Mouse (Mus musculus) embryo, embryonic 9.5 days (tissue): ENCODE measurements around the gene Smarca1.

Experiments
- DNase-seq: peaks from one replicate; pipeline ENCODE4 v3.0.0-alpha.2; 2017; ENCODE audit errors: extremely low spot score

The Smarca1 gene

DNA sequence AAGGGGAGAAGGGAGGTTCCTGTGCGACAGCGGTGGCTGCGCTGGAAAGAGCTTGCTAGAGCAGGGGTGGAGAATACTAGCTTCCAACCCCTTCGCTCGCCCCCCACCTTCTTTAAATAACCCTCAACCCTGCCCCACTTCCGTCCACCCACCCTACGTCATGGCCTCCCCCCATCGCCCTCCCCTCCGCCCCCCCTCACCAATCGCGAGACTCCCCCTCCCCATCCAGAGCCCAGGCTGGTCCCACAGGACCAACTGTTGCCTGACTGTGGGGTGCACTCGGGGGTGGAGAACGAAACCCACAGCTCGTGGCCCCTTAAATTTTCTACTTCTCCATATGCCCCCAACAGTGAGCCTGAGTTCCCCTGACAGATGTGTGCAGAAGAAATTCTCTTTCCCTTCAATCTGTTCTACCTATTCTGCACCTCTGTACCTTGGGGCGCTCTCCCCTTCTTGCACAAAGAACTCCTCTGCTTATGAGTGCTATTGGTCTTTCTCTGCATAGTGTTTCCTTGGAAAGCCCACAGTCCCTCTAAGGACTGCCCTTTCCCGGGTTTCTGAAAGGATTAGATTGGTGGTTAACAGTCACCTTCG lies at the start of gene Smarca1:
Gene Smarca1 (minus strand): TSS at position 544 of the 594 bp plus-strand sequence.
- no peak for DNase-seq

DNA sequence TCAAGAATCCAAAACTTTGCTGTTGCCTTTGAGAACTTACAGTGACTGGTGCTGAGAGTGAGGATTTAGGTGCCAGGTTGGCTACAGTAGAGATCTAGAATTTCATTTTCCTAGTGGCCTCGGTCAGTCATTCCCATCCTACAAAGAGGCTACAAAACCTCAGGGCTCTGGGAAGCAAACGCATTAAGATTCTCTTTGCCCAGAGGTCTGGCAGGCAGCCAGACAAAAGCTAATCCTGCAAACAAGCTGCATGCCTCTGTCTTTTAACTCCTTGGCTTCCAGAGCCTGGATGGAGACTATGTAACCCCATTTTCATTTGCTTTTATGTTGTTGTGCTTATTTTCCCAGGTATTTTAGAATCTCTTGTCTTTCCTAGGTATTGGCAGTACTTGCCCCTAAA lies 45.0 kb upstream of the Smarca1 start:
- no peak for DNase-seq

DNA sequence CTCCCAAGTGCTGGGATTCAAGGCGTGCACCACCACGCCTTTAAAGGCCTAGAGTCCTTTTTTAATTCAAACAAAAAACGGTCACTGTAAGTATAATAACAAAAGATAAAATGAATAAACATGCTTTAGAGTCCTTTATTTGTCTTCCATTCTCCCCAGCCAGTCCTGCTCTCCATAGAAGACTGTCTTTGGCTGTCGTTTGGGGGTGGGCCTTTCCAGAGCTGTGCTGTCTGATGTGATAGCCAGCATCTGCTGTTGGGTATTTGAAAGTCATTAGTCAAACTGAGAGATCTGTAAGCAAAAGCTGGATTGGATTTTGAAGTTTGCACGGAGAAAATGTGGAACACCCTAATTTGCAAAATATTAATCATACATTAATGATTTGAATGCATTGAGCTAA lies 44.1 kb upstream of the Smarca1 start:
- DNase-seq = no peak

DNA sequence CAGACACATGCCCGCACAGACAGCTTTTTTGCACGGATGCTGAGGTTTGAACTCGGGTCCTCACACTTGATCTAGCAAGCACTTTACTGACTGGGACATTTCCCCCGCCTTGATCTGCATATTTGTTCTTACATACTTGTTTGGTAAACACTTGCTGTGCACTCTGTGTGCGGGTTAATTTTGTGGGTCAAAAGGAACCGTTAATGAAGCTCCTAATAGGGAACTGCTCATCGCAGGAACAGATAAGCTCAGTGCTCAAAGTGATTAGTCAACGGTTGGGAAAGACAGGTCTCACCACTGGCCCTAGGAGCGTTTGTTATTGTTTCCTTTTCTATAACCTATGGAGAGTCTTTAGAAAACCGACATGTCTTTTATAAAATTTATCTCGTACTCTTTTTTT lies 41.6 kb upstream of the Smarca1 start:
- no peak for DNase-seq

DNA sequence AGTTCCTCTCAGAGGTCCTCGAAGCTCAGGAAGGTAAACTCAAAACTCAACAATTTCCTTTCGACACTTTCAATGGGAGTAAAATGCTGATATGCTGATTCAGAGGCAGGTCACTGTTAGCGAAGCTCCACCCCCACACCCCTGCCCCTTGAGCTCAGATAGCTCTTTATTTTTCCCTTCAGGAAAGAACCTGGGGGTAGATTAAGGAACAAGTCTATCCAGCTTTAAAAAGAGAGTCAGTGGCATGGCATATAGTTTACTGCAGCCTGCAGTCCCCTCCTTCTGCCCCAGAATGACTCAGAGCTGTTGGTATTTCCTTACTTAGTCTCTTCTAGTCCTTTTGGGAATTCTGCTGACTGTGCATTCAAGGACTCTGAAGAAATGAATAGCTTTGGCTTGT lies 37.7 kb upstream of the Smarca1 start:
- no peak for DNase-seq

DNA sequence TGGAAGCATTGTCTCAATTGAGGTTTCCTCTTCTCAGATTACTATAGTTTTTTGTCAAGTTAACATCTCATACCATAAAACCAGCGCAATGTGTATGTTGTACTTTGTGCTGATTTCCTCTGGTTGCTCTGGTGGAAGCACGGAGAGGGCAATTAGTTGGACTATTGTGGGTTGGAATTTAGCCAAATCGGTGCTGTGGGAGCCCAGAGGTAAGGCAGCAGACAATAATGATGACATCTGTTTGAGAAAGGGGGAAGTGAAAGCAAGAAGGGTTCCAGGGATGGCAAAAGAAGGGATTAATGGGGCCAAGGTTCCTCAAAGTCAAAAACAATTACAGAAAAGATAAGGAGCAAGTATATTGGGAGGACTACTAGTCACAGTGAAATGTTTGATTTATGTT lies 35.2 kb upstream of the Smarca1 start:
- DNase-seq = no peak

DNA sequence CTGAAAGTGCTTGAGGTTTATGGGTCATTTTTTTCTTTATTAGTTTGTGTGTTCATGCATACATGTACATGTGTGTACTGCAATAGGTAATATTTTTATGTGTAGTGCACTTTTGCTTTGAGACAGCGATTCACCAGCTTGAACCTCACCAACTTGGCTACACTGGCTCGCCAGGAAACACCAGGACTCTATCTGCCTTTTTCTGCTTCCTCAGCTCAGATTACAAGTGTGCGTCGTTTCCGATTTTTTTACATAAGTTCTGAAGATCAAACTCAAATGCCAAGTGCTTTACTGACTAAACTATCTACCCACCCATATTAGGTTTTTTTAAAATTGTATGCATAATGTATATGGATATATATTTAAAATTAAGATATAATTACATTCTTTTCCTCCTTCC lies 27.8 kb upstream of the Smarca1 start:
- no peak for DNase-seq

DNA sequence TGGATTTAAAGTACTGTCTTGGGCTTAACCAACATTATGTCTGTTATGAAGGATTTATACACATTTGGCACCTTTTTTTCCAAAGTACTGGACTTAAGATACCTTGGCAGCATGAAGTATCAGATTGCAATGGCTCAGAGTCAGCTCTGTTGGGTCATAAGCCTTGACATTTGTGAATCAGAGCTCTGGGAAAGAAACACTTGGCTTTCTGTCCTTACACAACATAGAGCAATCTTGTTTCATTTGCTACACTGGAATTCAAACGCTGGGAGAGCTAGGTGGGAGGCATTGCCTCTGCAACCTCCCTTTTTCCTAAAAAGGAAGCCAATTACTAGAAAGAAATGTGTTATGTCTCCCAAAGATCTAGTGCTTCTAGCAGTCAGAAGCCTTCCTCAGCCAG lies 24.1 kb upstream of the Smarca1 start:
- no peak for DNase-seq

DNA sequence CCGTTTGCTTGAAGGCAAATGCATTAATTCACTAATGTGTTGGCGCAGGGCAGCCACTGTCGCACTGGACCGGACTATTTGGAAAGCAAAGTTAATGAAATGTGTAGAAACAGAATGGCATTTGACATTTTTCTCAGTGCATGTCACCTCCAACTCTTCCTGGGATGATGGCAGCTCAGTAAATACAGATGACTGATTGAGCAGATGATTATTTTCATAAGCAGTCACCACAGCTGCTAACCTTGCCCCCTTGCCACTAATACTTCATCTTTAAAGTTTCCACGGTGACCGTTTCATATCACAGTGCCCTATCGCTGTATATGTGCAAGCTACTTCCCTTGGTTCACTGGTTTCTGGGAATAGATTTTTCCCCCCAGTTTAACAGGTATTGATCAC lies 20.8 kb upstream of the Smarca1 start:
- DNase-seq = no peak

DNA sequence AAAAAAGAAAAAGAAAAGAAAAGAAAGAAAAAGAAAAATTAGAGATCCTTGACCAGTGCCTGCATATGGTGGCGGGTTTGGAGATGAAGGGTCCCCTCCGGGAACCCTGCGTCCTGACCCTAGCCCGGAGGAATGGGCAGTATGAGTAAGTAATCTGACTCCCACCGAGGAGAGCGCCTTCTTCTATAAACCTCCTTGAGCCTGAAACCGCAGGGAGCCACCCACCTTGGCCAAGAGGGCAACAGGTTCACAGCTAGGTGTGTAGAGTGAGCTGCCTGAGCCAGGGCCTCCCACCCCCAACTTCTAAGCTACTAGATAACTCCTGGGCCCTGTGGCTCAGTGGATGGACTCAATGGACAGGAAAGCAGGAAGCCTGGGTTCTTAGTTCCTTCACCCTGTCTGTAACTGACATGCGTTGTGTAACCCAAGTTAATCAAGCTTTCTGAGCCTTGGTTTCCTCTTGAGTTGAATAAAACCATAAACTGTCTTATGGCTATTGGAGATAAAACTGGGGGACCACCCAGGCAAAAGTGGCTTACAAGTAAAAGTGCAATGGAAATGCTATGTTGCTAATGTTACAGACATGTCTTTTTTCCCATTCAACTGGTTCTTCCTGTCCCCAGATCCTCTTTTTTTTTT lies 20.2 kb upstream of the Smarca1 start:
- peak; percentile 0 for DNase-seq

DNA sequence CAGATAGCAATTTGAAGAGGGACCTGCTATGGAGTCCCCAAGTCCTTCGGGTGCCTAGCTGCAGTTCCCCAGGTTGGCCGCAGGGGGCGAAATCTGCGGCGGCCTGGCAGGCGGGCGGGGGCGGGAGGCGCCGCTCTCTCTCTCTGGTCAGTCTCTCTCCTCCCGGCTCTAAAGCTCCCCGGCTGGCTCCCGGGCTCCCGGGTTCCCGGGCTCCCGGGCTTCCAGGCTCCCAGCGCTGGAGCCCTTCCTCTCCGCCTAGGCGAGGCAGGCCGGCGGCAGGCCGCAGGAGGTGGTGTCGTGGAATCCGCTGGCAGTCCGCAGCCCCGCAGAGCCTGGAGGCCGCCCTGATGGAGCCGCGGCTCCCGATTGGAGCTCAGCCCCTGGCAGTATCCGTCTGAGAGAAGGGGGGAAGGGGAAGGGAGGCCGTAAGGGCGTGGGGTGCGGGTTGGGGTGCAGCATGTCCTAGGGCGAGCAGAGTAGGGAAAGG lies 19.6 kb upstream of the Smarca1 start, which contains the start of gene Ocrl:
Gene Ocrl (plus strand): TSS at position 82 of the 487 bp plus-strand sequence.
- peak; percentile 72 for DNase-seq

DNA sequence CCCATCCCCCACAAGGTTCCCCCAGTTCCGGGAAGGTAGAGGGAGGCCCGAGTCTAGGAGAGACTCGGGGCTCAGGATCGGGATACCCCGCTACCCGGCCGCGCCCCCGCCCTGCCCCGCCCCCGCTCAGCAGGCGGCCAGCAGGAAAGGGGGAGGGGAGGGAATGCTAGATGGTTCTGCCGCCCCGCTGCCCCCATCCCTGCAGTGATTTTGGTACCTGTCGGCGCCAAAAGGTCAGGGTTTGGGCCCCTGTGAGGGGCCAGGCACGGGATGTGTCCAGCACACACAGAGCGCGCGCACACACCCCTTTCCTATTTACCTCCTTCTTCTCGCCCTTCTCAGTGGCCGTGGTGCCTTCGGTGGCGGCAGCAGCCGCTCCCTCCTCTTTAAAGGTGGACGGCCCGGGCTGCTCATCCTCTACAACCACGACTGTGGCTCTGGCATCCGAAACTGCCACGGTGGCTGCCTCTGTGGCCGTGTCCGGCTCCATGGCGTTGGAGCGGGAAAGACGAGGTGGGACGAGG lies 805 bp downstream of the Smarca1 start:
- DNase-seq = peak; percentile 39

DNA sequence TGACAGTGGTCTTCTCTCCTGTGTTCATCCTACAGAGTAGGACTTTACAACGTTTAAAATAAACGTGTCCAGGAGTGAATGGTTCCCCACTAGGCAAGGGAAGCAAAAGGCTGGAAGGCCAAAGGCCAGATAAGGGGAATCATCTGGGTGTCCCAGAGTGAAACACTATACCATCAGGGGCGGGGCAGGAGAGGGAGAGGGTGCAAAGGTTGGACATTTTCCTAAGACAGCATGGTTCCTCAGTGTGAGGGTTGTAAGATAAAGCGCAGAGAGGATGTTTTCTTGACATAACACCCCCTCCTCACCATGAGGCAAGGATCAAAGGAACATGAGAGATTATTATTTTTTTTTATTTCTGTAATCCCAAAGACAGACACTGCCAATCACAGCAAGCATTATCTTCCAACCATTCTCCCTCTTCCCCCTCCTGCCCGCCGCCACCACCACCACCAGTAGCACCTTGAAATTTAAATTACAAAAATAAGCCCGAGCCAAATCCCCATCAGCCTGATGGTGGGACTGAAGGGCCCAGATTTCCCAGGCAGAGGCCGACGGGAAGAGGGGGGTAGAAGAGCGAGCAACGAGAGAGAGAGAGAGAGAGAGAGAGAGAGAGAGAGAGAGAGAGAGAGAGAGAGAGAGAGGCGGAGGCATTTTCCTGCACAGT lies 1.4 kb downstream of the Smarca1 start:
- DNase-seq = peak; percentile 12

DNA sequence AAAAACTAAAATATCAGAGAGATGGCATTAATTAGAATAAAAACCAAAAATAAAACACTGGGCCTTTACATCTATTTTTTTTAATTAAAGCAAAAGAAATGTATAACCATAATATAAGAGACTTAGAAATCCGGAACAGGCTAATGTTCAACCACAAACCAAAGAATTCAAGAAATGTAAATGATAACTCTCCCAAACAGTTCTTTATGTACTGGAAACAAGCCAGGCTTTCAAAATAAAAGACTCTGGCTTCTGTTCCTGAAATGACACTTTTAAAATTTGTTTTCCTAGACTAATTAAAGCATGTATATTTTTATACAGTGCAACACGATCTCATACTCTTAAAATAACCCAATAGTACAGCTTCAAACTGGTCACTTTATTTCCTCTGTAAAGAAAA lies 5.4 kb downstream of the Smarca1 start:
- no peak for DNase-seq

DNA sequence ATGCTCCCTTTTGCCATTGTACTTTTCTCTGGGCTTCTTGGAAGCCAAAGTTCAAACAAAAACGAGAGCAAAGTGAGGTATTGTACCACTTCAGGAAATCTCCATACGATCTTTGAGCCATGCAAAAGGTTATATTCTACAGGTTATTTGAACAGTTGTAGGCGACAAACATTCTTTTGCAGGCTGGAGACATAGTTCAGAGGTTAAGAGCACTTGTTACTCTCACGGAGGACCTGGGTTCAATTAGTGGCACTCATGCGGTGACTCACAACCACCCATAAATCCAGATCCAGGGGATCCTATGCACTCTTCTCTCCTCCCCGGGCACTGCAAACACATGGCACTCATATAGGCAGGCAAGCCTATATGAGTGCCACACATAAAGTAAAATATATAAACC lies 10.0 kb downstream of the Smarca1 start:
- no peak for DNase-seq

DNA sequence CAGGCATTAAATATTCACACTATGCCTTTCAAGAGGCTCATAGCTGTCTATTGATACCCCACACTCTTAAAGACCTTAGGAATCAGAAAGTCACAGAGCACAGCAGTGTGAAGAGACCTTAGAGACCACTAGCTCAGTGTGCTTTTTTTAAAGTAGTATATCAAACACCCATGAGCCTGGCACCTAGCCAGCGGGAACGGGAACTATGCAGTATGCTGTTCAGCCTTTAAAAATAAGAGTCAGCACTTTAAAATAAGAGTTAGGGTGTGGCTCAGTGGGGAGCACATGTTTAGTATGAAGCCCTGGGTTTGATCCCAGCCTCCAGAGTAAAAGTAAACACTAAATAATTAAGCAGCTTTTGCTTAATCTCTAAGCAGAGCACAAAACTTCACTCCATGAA lies 12.7 kb downstream of the Smarca1 start:
- DNase-seq = no peak

DNA sequence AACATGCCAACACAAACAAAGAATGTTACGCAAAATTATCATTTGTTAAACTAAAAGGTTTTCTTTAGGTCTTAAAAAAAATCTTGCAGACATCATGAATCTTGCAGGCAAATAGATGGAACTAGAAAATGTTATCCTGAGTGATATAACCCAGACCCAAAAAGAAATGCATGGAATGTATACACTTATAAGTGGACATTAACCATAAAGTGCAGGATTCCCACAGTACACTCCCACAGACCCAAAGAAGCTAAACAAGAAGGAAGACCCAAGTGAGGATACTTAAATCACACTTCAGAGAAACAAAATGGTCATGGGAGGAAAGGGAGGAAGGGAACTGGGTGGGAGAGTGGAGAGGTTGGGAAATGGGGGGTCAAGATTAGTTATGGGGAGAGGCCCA lies 34.2 kb downstream of the Smarca1 start:
- no peak for DNase-seq

DNA sequence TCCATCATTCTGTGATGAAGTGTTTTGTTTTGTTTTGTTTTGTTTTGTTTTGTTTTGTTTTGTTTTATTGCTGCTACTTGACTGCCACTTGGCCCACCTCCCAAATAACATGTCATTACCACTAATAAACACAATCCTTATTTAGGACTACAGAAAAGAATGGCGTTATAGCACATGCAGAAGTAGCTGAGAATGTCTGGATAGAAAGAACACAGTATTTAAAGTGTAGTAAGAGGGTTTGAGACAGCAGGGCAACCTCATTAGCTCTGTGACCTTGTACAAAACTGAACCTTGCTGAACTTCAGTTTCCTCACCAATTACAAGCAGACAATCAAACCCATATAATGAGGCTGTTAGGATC lies 57.0 kb downstream of the Smarca1 start:
- DNase-seq = no peak

DNA sequence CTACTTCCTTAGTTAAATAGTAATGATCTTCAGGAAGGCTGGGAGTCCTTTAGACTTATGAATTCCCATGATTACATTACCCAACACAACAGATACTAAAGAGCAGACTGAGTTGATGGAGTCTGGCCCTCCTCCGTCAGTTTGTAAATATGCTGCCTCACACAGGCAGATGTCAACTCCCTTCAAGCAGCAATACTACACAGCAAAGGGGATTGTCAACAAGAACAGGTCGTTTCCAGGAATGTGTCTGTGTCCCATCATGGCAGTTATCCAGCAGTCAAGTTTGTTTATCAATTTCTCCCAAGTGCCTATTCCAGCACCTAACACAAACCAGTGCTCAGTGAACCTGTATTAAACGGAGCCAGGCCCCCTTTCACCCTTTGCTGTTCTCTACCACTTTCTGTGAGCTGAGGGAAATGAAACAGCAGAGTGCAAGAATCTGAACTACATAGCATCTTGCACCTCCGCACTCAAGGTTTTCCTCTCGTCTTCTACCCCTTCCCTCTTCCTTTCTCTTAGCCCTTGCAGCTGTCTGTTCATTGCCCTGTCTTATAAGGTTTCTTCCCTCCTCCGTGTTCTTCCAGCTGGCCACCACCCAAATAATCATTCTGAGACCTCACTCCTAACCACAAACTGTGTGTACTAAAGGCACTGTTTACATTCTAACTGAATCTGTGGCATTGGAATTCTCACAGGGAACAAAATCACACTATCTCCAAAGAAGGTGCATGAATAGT lies 57.5 kb downstream of the Smarca1 start:
- no peak for DNase-seq

DNA sequence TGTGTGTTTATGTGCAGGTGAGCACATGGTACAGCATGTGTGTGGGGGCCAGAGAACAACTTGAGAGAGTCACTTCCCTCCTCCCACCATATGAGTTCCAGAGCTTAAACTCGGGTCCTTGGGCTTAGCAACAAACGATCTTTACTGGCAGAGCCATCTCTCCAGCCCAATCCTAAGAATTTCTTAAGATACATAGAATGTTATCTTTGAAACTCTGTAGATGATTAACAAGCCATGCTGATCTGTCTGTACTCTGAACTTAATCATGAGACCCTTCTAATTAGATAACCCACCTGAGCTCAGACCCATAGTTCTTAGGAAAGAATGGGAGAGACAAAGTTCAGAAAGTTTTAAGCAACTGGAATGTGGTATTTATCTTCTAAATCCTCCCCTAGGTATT lies 59.3 kb downstream of the Smarca1 start:
- no peak for DNase-seq

DNA sequence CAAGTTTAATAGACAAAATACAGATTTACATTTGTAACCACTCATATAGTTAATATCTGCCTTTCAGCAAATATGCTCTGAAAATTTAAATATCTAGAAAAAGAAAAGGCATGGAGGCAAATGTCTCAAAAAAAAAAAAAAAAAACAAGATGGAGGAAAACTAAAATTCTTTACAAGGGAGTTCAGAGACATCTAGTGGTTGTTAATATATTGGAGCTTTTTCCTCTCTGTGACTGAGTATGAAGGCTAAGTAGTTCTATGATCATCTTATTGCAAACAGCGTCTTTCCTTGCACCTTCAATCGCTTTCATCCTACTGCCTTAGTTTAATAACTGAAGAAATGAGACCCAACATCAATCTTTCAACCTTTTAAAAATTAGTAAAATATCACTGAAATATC lies 72.2 kb downstream of the Smarca1 start:
- DNase-seq = no peak

DNA sequence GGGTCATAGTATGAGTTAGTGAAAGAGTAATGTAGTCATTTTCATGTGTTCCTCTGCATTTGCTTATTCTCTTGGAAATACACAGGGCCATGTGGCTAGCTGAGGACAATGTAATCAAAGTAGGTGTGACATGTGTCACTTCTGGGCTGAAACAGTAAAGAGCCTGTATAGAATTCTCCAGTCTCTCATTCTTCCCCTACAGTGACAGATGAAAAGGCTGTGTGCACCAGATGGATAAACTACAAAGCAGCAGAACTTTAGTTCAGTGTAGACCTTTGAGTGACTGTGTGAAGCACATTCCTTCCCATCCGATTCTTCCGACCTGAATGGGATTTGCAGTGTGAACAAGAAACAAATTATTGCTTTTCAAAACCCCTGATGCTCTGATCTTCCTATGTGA lies 84.1 kb downstream of the Smarca1 start:
- DNase-seq = no peak
